Mouse (Mus musculus) adrenal gland, adult 18-20 months (tissue): Measurements from ENCODE around the gene Cbfb. TPM values are rescaled to one million over a fixed set of nuclear protein-coding genes. Genes with fewer than 3 reads are reported as not detected.

Source experiments
- total RNA-seq, 2 experiments: library from RNA; stranded (reverse); gene quantifications; 1 replicate in 1 of 2; 2 replicates in 1 of 2; pipeline ENCODE4 v1.2.3; 2021

The Cbfb gene
- total RNA-seq, 2 experiments from 2014 or later: 89.7 to 105 TPM

Other genes with a start within 250 kb of the Cbfb start
- gene Ces2e, start 244.4 kb upstream of the Cbfb start, total RNA-seq: 1 to 10 TPM; 3.1 to 3.2 TPM
- not detected for gene Ces2f, start 223.3 kb upstream of the Cbfb start, total RNA-seq
- gene Ces2g, start 209.0 kb upstream of the Cbfb start, total RNA-seq: 1 to 10 TPM; 2.0 to 4.2 TPM
- gene Ces2h, start 169.8 kb upstream of the Cbfb start, total RNA-seq: not detected
- gene Ces3a, start 122.1 kb upstream of the Cbfb start, total RNA-seq: under 1 TPM in 1 of 2 experiments, not detected in 1; 0.27 TPM
- gene Ces3b, start 86.9 kb upstream of the Cbfb start, total RNA-seq: not detected
- gene Ces4a, start 38.9 kb upstream of the Cbfb start, total RNA-seq: not detected
- 10 to 100 TPM; 23.4 to 32.0 TPM for gene D230025D16Rik, start 54.5 kb downstream of the Cbfb start, total RNA-seq
- gene B3gnt9, start 84.5 kb downstream of the Cbfb start, total RNA-seq: 1 to 10 TPM; 2.7 to 3.2 TPM
- gene Tradd, start 93.9 kb downstream of the Cbfb start, total RNA-seq: 10 to 100 TPM; 13.1 to 15.5 TPM
- gene Fbxl8, start 94.0 kb downstream of the Cbfb start, total RNA-seq: 1 to 10 TPM; 3.7 to 4.3 TPM
- 1 to 10 TPM; 2.2 to 4.3 TPM for gene Hsf4, start 99.1 kb downstream of the Cbfb start, total RNA-seq
- 10 to 100 TPM in 1 of 2 experiments, 1 to 10 TPM in 1; 6.7 to 20.3 TPM for gene Nol3, start 105.5 kb downstream of the Cbfb start, total RNA-seq
- 1 to 10 TPM; 2.2 to 2.8 TPM for gene 4931428F04Rik, start 119.2 kb downstream of the Cbfb start, total RNA-seq
- 10 to 100 TPM; 15.6 to 17.2 TPM for gene Exoc3l, start 125.4 kb downstream of the Cbfb start, total RNA-seq
- gene E2f4, start 127.0 kb downstream of the Cbfb start, total RNA-seq: 10 to 100 TPM; 43.2 to 44.9 TPM
- 1 to 10 TPM; 4.5 to 6.9 TPM for gene Elmo3, start 134.9 kb downstream of the Cbfb start, total RNA-seq
- 1 to 10 TPM; 3.1 to 3.8 TPM for gene Lrrc29, start 155.6 kb downstream of the Cbfb start, total RNA-seq
- gene Tmem208, start 155.7 kb downstream of the Cbfb start, total RNA-seq: 10 to 100 TPM; 55.6 to 69.6 TPM
- 1 to 10 TPM; 8.3 to 8.6 TPM for gene Fhod1, start 177.3 kb downstream of the Cbfb start, total RNA-seq
- under 1 TPM; 0.58 to 0.93 TPM for gene Slc9a5, start 178.2 kb downstream of the Cbfb start, total RNA-seq
- under 1 TPM; 0.17 to 0.67 TPM for gene Plekhg4, start 202.6 kb downstream of the Cbfb start, total RNA-seq
- under 1 TPM in 1 of 2 experiments, not detected in 1; 0.13 TPM for gene Kctd19, start 242.8 kb downstream of the Cbfb start, total RNA-seq
- gene Lrrc36, start 242.9 kb downstream of the Cbfb start, total RNA-seq: 1 to 10 TPM; 3.3 to 4.5 TPM